Mouse (Mus musculus) heart, postnatal 14 days (tissue): Measurements from ENCODE around the gene Tas2r136. TPM values are rescaled to one million over a fixed set of nuclear protein-coding genes. Genes with fewer than 3 reads are reported as not detected.

Experiments used
- DNase-seq, 2 experiments: peaks; one replicate each; pipeline ENCODE4 v3.0.0; 2021 to 2022
- intact Hi-C: fragments of 180-260 bp; cut with DNase I; formaldehyde crosslinking; loops from one replicate; pipeline ENCODE4 v1.15.1; 2025
- long read RNA-seq, 2 experiments: library from polyadenylated mRNA; stranded (forward); transcript quantifications; one replicate each; pipeline ENCODE4 v2.0.0; 2021
- total RNA-seq, 2 experiments: library from RNA; stranded (reverse); gene quantifications; 2 replicates each; pipeline ENCODE4 v1.2.3; 2021

Gene Tas2r136
- total RNA-seq = not detected
- long read RNA-seq, experiment 1 = 0 reads
- long read RNA-seq, experiment 2 = 0 reads

GRCm38 (mm10) chr6:132778062-132778461 lies at the start of gene Tas2r136:
Gene Tas2r136, minus strand, starts transcription at chr6:132778162.
- intact Hi-C loops = no loop called here
- DNase-seq = no peak

GRCm38 (mm10) chr6:132802518-132802917 lies 24.6 kb upstream of the Tas2r136 start, which contains the start of gene Tas2r117:
Gene Tas2r117, plus strand, starts transcription at chr6:132802818.
- DNase-seq = no peak
- intact Hi-C loops = no loop called here

GRCm38 (mm10) chr6:132795393-132795792 lies 17.4 kb upstream of the Tas2r136 start:
- intact Hi-C loops = no loop called here
- DNase-seq = no peak

GRCm38 (mm10) chr6:132761831-132762230 lies 16.1 kb downstream of the Tas2r136 start, which contains the start of gene Tas2r102:
Gene Tas2r102, plus strand, starts transcription at chr6:132762131.
- intact Hi-C loops = no loop called here
- no peak for DNase-seq

GRCm38 (mm10) chr6:132754430-132754829 lies 23.5 kb downstream of the Tas2r136 start, which contains the start of gene Tas2r124:
Gene Tas2r124, plus strand, starts transcription at chr6:132754730.
- no peak for DNase-seq
- intact Hi-C loops = no loop called here

- intact Hi-C loops = no loop called here
- no peak for DNase-seq
These were observed 27.8 kb downstream of the Tas2r136 start for GRCm38 (mm10) chr6:132750206-132750605.

- intact Hi-C loops = no loop called here
These were observed 40.0 kb downstream of the Tas2r136 start, which contains the start of gene Tas2r115 for GRCm38 (mm10) chr6:132737935-132738334. Gene Tas2r115, minus strand, starts transcription at chr6:132738035.

More at GRCm38 (mm10) chr6:132737935-132738334, 40.0 kb downstream of the Tas2r136 start, which contains the start of gene Tas2r115:
- DNase-seq = no peak

Other genes starting within 250 kb of the Tas2r136 start
- not detected for gene Prh1, start 208.4 kb downstream of the Tas2r136 start, total RNA-seq
- not detected for gene Prp2, start 182.2 kb downstream of the Tas2r136 start, total RNA-seq
- not detected for gene A630073D07Rik, start 126.6 kb downstream of the Tas2r136 start, total RNA-seq
- gene Tas2r120, start 121.2 kb downstream of the Tas2r136 start, total RNA-seq = not detected
- gene Tas2r121, start 77.2 kb downstream of the Tas2r136 start, total RNA-seq = not detected
- not detected for gene Tas2r122, start 66.2 kb downstream of the Tas2r136 start, total RNA-seq
- not detected for gene Tas2r115, start 40.1 kb downstream of the Tas2r136 start, total RNA-seq
- gene Tas2r124, start 23.4 kb downstream of the Tas2r136 start, total RNA-seq = not detected
- gene Tas2r102, start 16.0 kb downstream of the Tas2r136 start, total RNA-seq = not detected
- not detected for gene Tas2r117, start 24.7 kb upstream of the Tas2r136 start, total RNA-seq
- not detected for gene Tas2r123, start 69.0 kb upstream of the Tas2r136 start, total RNA-seq
- gene Tas2r116, start 77.3 kb upstream of the Tas2r136 start, total RNA-seq = not detected
- not detected for gene Tas2r110, start 89.8 kb upstream of the Tas2r136 start, total RNA-seq
- not detected for gene Tas2r113, start 114.8 kb upstream of the Tas2r136 start, total RNA-seq
- gene Tas2r125, start 131.5 kb upstream of the Tas2r136 start, total RNA-seq = not detected
- gene Tas2r129, start 172.9 kb upstream of the Tas2r136 start, total RNA-seq = not detected
- gene Tas2r131, start 179.8 kb upstream of the Tas2r136 start, total RNA-seq = not detected
- gene Tas2r109, start 202.8 kb upstream of the Tas2r136 start, total RNA-seq = not detected